10 mouse cellular contexts compared by ENCODE assay signal in genomic region chr16:91225233-91226037, GRCm38 (mm10). TPM values are rescaled to one million over a fixed set of nuclear protein-coding genes. Genes with fewer than 3 reads are reported as not detected.
A peak's percentile ranks its signal among the peaks of the same experiment; 100 is the strongest.
DNase-seq lines count a peak whose midpoint lies in the region; ATAC-seq and TF ChIP-seq lines count a peak whose summit lies in the region.
"Had no signal": no experiment of that assay in that cellular context is flagged by ENCODE, and none has a peak within 500 bp of the region (broad histone marks: within the 10 kb centered on the region; RNA-seq: fewer than 3 reads in every experiment).

Olig2 (plus strand) TSS chr16:91225457.

- no peaks in the 10 kb centered on the region for H3K36me3 ChIP-seq in intestine, postnatal 0 days (ENCODE audit: control insufficient read depth, insufficient read depth)
- H3K36me3 ChIP-seq in midbrain, embryonic 14.5 days (ENCODE audit: control insufficient read depth, insufficient read depth, low read length): no peaks in the 10 kb centered on the region

- peak within 1 kb of the TSS; percentile 24 for H3K4me3 ChIP-seq in intestine, postnatal 0 days (ENCODE audit: low read depth, low read length)
- H3K4me3 ChIP-seq in midbrain, embryonic 14.5 days (replicated peaks; ENCODE audit: low read depth, low read length): peak within 1 kb of the TSS; percentile 28
- H3K4me3 ChIP-seq: erythroblast, embryonic 14.5 days had no signal

- no peak for TF ChIP-seq CTCF in intestine, postnatal 0 days (IDR thresholded peaks at IDR 0.05; ENCODE audit: low read depth)

- H3K27ac ChIP-seq in intestine, postnatal 0 days (ENCODE audit: low read depth, low read length): no peak within 1 kb of the TSS
- no peak within 1 kb of the TSS for H3K27ac ChIP-seq in midbrain, embryonic 14.5 days (replicated peaks; ENCODE audit: low read depth, low read length)

- 1% methylated on average over 53 of the region's 53 CpGs for WGBS in intestine, postnatal 0 days
- WGBS in midbrain, embryonic 14.5 days: under 1% methylated on average over 53 of the region's 53 CpGs

- H3K4me1 ChIP-seq in intestine, postnatal 0 days (replicated peaks; ENCODE audit: control insufficient read depth, insufficient read depth, low read length): no peaks in the 10 kb centered on the region
- H3K4me1 ChIP-seq in midbrain, embryonic 14.5 days (ENCODE audit: control insufficient read depth, insufficient read depth, low read length): peaks cover 23% of the 10 kb centered on the region

- no peak for ATAC-seq in cerebellum, adult (ENCODE audit: insufficient number of reproducible peaks, low FRiP score, low TSS enrichment)
- ATAC-seq in intestine, postnatal 0 days: no peak
- ATAC-seq in midbrain, embryonic 14.5 days (ENCODE audit: low FRiP score, low TSS enrichment): peak; percentile 79; the same call in 1 of the 2 replicates

- H3K9me3 ChIP-seq in intestine, postnatal 0 days (ENCODE audit: control insufficient read depth): no peaks in the 10 kb centered on the region
- no peaks in the 10 kb centered on the region for H3K9me3 ChIP-seq in midbrain, embryonic 14.5 days (ENCODE audit: control insufficient read depth, low read length)

- H3K27me3 ChIP-seq in intestine, postnatal 0 days (replicated peaks; ENCODE audit: control insufficient read depth, insufficient read depth, low read length): peaks cover 99% of the 10 kb centered on the region
- peaks cover 98% of the 10 kb centered on the region for H3K27me3 ChIP-seq in midbrain, embryonic 14.5 days (ENCODE audit: control insufficient read depth, insufficient read depth, low read length)

- DNase-seq in cerebellum, postnatal 14 days: peak; percentile 49 to 52
- peak; percentile 20 for DNase-seq in thymus, postnatal 14 days
- no peak for DNase-seq in thymus, adult 18-20 months
- DNase-seq in midbrain, embryonic 14.5 days: peak; percentile 79
- no peak for DNase-seq in T-cell, adult 2 months (ENCODE audit: low spot score)
- DNase-seq in testis, postnatal 14 days (ENCODE audit: low spot score): no peak

- H3K4me2 ChIP-seq in intestine, postnatal 0 days (replicated peaks; ENCODE audit: low read depth): peak within 1 kb of the TSS; percentile 43
- H3K4me2 ChIP-seq in midbrain, embryonic 14.5 days (ENCODE audit: low read length): peak within 1 kb of the TSS; percentile 49

- no peak within 1 kb of the TSS for H3K9ac ChIP-seq in intestine, postnatal 0 days (ENCODE audit: low read depth, low read length)
- peak within 1 kb of the TSS; percentile 20; the same call in 1 of the 2 replicates for H3K9ac ChIP-seq in midbrain, embryonic 14.5 days (replicated peaks; ENCODE audit: low read length)

RNA-seq across cellular contexts. Expression of gene Olig2, which starts in this region (rescaled TPM):
- not detected in 2 replicates for polyA plus RNA-seq in intestine, postnatal 0 days (2015; fragmentation: Nextera tagmentation; extraction: Ambion mirVana)
- polyA plus RNA-seq in midbrain, embryonic 14.5 days (2014; fragmentation: Nextera tagmentation; extraction: Ambion mirVana): 5.6 and 7.8 TPM in 2 replicates
- polyA plus RNA-seq: C2C12; erythroblast, embryonic 14.5 days had no signal

Comparison
In these comparisons a context has a peak if more than half of its experiments do, and no peak if none do; other contexts are left out.
1. DNase-seq: peak in cerebellum, postnatal 14 days (2 of 2), thymus, postnatal 14 days (single experiment) and midbrain, embryonic 14.5 days (single experiment); none in thymus, adult 18-20 months (0 of 2), T-cell, adult 2 months (single experiment) and testis, postnatal 14 days (single experiment).